Mouse (Mus musculus): ENCODE measurements around the gene Cited4. TPM values are rescaled to one million over a fixed set of nuclear protein-coding genes. Genes with fewer than 3 reads are reported as not detected.

Gene Cited4
- polyA plus RNA-seq, 1 experiment from 2014 or later: 29.8 TPM

DNA sequence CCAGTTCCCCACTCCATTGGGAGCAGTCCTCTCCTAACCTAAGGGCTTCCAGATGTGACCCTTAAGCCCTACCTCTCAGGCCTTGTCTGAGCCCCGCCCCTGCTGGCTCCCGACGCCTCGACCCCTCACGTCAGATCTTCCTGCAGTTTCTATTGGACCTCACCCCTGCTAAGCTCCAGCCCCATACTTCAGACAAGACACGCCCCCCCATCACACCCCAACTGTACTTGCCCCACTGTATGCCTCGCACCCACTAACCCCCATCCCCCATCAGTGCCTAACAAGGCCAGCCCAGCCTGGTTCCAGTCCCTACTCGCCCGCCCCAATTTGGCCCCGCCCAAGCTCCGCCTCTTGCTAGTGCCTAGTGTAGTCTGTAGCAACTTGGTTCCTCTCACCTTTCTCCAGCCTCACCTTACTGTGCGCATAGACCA is 49.8 kb downstream of the Cited4 start:
- Histone ChIP-seq H3K9ac (ENCODE audit: low read length) (no peak overlapping the region), H3K4me2 (replicated peaks; ENCODE audit: low read depth) (peak overlapping the region; percentile 51), H3K4me1 (replicated peaks; ENCODE audit: control insufficient read depth, insufficient read depth) (peaks cover 5% of the 10 kb centered on the region; the same call in 1 of the 2 replicates), H3K27ac (replicated peaks) (no peak overlapping the region), H3K9me3 (ENCODE audit: control insufficient read depth, low read length) (no peaks in the 10 kb centered on the region), H3K36me3 (ENCODE audit: control insufficient read depth, insufficient read depth, low read length) (no peaks in the 10 kb centered on the region), H3K27me3 (ENCODE audit: control insufficient read depth, insufficient read depth, low read length) (no peaks in the 10 kb centered on the region), H3K4me3 (ENCODE audit: low read depth, low read length) (peak overlapping the region; percentile 27)
- peak; percentile 84 for DNase-seq (ENCODE audit: low spot score)
- TF ChIP-seq CTCF (IDR thresholded peaks at IDR 0.05; ENCODE audit: low read depth): no peak
- TF ChIP-seq EP300 (optimal IDR thresholded peaks at IDR 0.05): no peak
- 3% methylated on average over 11 of the region's 12 CpGs for WGBS
- peak; percentile 70 for ATAC-seq (ENCODE audit: low FRiP score, low TSS enrichment)

DNA sequence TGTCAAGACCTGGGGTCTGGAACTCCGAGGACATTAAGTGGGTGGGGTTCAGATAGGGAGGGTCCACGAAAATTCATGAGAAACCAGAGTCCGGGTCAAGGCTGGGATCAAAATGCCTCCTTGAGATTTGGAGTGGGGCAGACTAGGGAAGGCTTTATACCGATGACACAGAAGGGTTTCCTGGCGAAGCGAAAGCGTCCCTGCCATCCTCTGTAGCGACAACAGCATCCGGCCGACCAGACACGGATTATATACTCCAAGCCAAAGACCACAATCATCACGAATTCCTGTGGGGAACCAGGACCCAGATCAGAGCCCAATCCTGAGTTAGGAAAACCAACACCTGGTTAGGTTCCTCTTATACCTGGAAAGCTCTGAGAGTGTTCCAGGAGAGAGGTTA is 50.4 kb downstream of the Cited4 start:
- Histone ChIP-seq H3K27ac (replicated peaks) (no peak overlapping the region), H3K9ac (ENCODE audit: low read length) (no peak overlapping the region), H3K4me2 (replicated peaks; ENCODE audit: low read depth) (peak overlapping the region; percentile 51), H3K4me1 (replicated peaks; ENCODE audit: control insufficient read depth, insufficient read depth) (peaks cover 5% of the 10 kb centered on the region; the same call in 1 of the 2 replicates), H3K4me3 (ENCODE audit: low read depth, low read length) (peak overlapping the region; percentile 27), H3K27me3 (ENCODE audit: control insufficient read depth, insufficient read depth, low read length) (no peaks in the 10 kb centered on the region), H3K36me3 (ENCODE audit: control insufficient read depth, insufficient read depth, low read length) (no peaks in the 10 kb centered on the region), H3K9me3 (ENCODE audit: control insufficient read depth, low read length) (no peaks in the 10 kb centered on the region)
- ATAC-seq (ENCODE audit: low FRiP score, low TSS enrichment): no peak
- TF ChIP-seq CTCF (IDR thresholded peaks at IDR 0.05; ENCODE audit: low read depth) (no peak), EP300 (optimal IDR thresholded peaks at IDR 0.05) (no peak)
- DNase-seq (ENCODE audit: low spot score): no peak
- WGBS: 28% methylated on average over 12 of the region's 12 CpGs

Other genes with a start within 250 kb of the Cited4 start
- gene Slfnl1, start 134.3 kb upstream of the Cited4 start, polyA plus RNA-seq (2015; fragmentation: Nextera tagmentation; extraction: Ambion mirVana): 0.07 TPM in 1 of 2 replicates, not detected in the other
- 30.9 and 34.1 TPM in 2 replicates for gene Ctps, start 96.3 kb upstream of the Cited4 start, polyA plus RNA-seq (2015; fragmentation: Nextera tagmentation; extraction: Ambion mirVana)
- gene Gm8439, start 77.8 kb upstream of the Cited4 start, polyA plus RNA-seq (2015; fragmentation: Nextera tagmentation; extraction: Ambion mirVana): not detected in 2 replicates
- 2.2 and 2.7 TPM in 2 replicates for gene Kcnq4, start 82.0 kb downstream of the Cited4 start, polyA plus RNA-seq (2015; fragmentation: Nextera tagmentation; extraction: Ambion mirVana)
- gene Nfyc, start 165.0 kb downstream of the Cited4 start, polyA plus RNA-seq (2015; fragmentation: Nextera tagmentation; extraction: Ambion mirVana): 44.8 and 47.6 TPM in 2 replicates
- gene Rims3, start 188.2 kb downstream of the Cited4 start, polyA plus RNA-seq (2015; fragmentation: Nextera tagmentation; extraction: Ambion mirVana): 0.70 and 0.92 TPM in 2 replicates

Data from stomach, postnatal 0 days (tissue).